Mouse (Mus musculus): ENCODE measurements around the gene Trim3.

Trim3 gene

GRCm38 (mm10) chr7:105633127-105633800 is at the start of gene Trim3:
TSS of gene Trim3 (minus strand) at chr7:105633571.
- in situ Hi-C loops (cut with MboI, MseI): no loop called here

- in situ Hi-C loops (cut with MboI, MseI): loop anchor here (5.0 to 10.0 kb wide), 2 partner anchors 76 to 144 kb away; no protein-coding TSS in a partner anchor
These were observed 17.5 kb upstream of the Trim3 start, which contains the start of gene Dnhd1 for GRCm38 (mm10) chr7:105650639-105651435. TSS of gene Dnhd1 (plus strand) at chr7:105650827.

DNA sequence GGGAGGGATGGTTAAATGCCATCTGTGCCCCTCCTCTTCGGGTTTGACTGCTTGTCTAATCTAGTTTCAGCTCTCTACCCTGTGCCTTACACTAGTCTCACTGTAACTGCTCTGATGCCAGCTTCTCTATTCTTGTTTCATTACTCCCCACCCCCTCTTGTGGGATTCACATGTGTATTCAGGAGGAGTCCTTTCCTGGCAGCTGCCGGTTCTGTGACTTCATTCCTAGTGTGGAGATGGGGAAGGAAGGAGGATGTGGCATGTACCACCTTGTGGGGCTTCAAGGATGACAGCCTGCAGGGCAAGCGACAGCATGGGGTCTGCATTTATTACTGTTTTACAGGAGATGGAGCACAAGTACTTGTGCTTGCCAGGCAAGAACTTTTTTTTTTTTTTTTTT is 8.6 kb upstream of the Trim3 start:
- in situ Hi-C loops (cut with MboI, MseI): no loop called here

GRCm38 (mm10) chr7:105640894-105641255 is 7.5 kb upstream of the Trim3 start:
- in situ Hi-C loops (cut with MboI, MseI): no loop called here

- in situ Hi-C loops (cut with MboI, MseI): no loop called here
These were observed 7.0 kb upstream of the Trim3 start, which contains the start of the genes Arfip2 and Gm45799 for GRCm38 (mm10) chr7:105640233-105640893. TSS of gene Arfip2 (minus strand) at chr7:105640416. TSS of gene Gm45799 (plus strand) at chr7:105640552.

DNA sequence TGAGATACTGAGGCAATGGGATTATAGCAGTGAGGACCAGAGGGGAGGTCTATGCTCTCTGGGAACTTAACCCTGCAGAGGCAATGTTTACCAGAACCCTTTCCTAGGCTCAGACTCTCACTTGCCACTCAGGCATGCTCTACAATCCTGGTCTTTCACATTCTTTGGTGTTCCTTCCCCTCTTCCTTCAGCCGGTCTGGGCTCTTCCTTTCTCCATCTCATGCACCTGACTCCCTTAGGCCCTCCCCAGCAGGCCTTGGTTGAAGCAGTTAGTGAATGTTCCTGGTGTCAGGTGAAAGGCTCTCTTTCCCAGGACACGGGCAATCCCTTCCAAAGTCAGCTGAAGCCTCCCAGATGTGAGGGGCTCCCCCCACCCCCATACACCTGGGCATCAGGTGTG is 6.4 kb upstream of the Trim3 start, which contains the start of gene Timm10b:
Timm10b (plus strand) TSS at position 301 of the 400 bp plus-strand sequence.
- in situ Hi-C loops (cut with MboI, MseI): no loop called here

DNA sequence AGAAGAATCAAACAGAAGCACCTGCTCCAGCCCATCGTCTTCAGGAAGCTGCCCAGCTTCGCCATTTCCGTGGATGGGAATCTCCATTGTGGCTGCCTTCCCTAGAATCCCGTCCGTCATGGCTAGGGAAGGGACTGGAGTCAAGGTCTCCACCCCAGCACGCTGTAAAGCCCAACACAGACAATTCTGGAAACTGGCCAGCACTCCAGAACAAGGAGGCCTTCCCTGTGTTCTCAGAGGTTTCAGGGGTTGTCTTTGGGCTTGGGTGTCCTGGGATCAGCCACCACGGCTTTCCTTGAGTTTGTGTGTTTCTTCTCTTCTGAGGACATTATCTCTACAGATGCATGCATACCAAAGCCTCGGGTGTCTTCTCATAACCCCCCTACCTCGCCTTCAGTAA is 5.9 kb upstream of the Trim3 start:
- in situ Hi-C loops (cut with MboI, MseI): no loop called here

DNA sequence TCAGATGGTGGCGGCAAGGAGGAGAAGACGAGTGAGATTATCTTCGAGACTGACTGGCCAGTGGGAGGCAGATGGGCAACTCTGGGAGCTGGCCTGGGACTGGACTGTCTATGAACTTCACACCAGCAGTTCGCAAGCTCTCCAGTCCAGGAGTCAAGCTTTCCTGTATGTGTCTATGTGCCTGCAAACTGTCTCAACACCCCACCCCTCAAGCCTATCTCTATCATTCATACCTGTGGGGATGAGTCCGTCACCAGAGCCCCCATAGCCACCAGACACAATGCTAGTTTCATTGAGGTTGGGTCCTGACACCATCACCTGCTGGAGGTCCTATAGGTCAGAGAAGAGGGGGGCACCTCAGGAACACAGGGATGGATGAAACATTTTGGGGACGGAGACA is 5.4 kb upstream of the Trim3 start:
- in situ Hi-C loops (cut with MboI, MseI): no loop called here

DNA sequence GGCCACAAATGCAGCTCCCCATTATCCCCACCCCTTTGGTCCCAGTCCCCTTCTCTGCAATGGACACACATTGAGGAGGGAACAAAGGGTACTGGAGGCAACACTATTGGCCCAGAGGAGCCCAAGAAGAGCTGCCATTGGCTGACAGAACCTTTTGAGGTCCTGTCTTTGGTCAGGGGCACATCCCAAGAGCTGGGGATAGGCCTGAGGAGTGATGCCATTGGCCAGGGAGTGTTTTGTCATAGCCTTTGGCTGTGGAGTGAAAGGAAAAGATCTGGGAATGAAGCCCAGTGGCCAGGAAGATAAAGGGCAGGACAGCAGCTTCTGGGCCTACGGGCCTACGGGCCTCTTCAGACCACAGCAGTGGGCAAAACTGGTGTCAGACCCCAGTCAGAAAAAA is 2.4 kb upstream of the Trim3 start:
- in situ Hi-C loops (cut with MboI, MseI): no loop called here

DNA sequence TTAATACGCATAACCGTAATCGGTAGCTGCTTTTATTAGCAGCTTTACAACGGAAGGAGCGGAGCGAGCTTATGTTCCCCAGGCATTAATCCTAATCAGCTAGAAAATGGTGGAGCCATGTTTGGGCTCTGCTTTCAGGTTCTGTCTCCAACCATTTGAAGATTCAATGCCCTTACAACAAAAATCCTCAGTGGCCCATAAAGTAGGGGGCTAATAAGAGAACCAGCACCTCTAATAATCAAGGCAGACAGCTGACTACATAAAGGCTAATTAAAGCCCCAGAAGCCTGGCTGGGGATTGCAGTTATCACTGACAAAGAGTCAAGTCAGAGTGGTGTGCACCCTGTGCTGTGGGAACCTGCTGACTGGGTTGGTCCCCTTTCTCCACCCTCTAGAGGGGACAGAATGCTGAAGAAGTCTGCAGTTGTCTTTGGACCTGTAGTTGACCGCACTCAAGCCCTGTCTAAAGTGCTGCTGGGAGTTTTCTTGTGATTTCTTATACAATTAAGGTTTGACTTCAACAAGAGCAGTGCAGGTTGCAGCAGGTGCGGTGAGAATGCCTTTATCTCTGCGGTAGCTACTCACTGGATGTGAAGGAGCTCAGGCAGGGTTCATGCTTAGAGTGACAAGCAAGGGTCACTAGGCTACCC is 1.0 kb upstream of the Trim3 start:
- in situ Hi-C loops (cut with MboI, MseI): no loop called here

GRCm38 (mm10) chr7:105633801-105634135 is 397 bp upstream of the Trim3 start:
- in situ Hi-C loops (cut with MboI, MseI): no loop called here

DNA sequence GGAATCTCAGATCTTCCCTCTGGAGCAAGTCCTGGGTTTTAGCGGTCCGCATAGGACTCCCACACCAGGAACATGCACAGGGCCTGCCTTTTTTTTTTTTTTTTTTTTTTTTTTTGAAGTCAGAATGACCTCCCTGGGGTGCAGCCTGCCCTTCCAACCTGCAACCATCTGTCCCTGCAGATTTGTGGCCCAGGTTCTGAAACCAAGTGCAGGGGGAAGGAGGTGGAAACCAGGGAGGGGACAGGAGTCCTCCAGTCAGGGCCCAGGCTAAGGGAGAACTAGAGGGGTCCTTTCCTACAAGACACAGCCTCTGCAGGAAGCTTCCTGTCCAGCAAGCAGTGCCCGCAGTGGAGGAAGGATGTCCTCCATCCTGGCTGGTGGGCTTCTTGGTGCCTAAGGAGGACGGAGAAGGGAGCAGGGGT is 809 bp downstream of the Trim3 start:
- in situ Hi-C loops (cut with MboI, MseI): no loop called here

DNA sequence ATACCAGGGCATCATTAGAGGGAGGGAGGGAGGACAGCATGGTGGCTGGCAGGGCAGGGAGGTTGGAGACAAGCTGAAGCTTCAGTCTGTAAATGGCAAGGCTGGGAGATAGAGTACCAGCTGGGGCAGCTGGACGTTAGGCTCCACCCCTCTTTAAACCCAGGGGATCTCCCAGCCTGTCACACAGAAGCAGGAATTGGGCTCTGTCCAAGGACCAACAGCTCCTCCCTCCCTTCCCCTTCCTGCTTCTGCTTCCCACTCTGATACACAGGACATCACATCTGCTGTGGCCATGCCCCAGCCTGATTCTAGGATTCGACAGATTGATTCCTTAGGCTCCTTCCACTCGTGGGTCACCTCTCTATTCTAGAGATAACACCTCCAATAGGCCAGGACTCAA is 4.7 kb downstream of the Trim3 start:
- in situ Hi-C loops (cut with MboI, MseI): loop anchor here (10.0 kb wide), 1 partner anchor 224 kb away; the partner anchor contains the start of genes Cnga4 and Fam160a2

- in situ Hi-C loops (cut with MboI, MseI): loop anchor here (10.0 kb wide), 1 partner anchor 221 kb away; the partner anchor contains the start of genes Cnga4 and Fam160a2
These were observed 8.0 kb downstream of the Trim3 start for GRCm38 (mm10) chr7:105625397-105625796.

DNA sequence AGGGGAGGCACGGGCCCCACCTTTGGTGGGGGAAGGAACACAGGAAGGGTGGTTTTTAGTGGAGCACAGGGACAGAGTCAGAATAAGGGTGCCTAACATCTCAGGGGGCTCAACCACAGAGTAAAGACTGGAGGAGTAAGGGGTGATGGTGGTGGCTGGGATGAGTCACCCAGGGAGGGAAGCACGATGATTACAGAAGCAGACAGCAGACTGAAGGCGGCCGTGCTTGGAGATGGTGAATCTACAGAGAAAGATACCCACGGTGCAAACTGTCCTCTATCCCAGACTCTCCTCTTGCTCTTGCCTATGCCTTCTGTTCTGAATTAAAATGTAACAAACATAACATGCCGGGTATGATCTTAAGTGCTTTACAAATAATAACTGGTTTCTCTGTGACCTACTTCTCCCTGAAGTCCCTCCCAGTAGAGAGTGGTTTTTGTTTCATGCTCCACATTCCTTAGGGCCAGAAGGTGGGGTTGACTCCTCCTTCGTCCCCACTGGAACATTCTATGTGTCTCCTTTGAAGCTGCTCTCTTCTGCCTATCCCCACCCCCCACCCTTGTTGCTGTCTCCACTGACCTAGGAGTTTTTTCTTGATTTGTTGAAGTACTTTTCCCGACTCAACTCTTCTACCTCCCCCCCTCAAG is 11.6 kb downstream of the Trim3 start:
- in situ Hi-C loops (cut with MboI, MseI): loop anchor here (10.0 kb wide), 1 partner anchor 217 kb away; the partner anchor contains the start of genes Cnga4 and Fam160a2

DNA sequence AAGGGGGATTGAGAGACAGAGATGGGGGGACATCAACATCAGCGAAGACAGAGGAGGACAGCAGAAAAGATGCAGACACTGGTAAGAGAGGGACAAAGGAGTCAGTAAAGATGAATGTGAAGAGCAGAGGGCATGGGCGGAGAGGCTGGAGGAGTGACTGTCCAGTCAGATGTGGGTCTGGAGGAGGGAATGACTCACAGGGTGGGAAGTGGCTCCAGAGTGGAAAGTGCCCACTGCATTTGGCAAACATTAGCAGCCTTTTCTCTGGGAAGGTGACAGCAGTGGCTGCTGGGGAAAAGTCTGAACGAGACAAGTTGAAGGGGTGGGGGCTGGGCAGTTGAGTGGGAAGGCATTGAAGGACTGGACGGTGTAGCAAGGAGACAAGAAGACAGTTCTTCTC is 12.3 kb downstream of the Trim3 start:
- in situ Hi-C loops (cut with MboI, MseI): loop anchor here (10.0 kb wide), 1 partner anchor 216 kb away; the partner anchor contains the start of genes Cnga4 and Fam160a2

DNA sequence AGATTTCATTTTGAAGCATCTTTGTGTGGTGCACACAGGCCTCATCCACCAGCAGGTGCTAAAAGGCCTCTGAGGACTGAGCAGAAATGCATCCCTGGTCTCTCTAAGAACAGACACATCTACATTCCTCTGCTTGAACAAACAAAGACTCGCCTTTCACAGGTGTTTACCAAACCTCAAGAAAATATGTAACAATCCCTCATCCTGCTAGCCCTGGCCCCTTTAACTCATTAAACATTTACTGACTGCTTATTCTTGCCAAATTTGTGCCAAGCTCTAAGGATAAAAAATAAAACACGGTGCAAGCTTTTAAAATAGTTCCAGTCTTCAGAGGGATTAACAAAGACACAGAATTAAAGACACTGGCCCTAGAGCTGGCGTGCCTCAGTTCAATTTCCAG is 13.7 kb downstream of the Trim3 start:
- in situ Hi-C loops (cut with MboI, MseI): loop anchor here (10.0 kb wide), 1 partner anchor 215 kb away; the partner anchor contains the start of genes Cnga4 and Fam160a2

DNA sequence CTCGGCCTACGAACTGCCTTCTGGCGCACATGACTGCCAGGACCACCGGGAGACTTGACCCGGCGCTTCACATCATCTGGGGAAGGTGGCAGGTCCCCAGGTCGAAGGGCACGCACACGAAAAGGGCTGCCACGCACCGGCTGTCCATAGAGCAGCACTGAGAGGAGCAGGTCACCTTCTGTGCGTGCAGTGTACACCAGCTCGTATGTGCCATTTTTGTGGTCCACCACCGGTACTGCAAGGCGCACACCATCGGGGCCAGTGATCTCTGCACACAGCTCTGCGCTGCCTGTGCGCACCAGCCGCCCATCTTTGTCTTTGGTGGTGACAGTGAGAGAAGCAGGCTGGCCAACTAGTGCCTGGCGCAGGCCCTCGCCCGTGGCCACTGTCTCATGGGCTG is 15.6 kb downstream of the Trim3 start:
- in situ Hi-C loops (cut with MboI, MseI): no loop called here

GRCm38 (mm10) chr7:105616561-105616960 is 16.8 kb downstream of the Trim3 start:
- in situ Hi-C loops (cut with MboI, MseI): no loop called here

GRCm38 (mm10) chr7:105615720-105616119 is 17.7 kb downstream of the Trim3 start:
- in situ Hi-C loops (cut with MboI, MseI): no loop called here

- in situ Hi-C loops (cut with MboI, MseI): no loop called here
These were observed 19.0 kb downstream of the Trim3 start for GRCm38 (mm10) chr7:105614400-105614799.
